Comparison of ENCODE assay signal across 21 mouse cellular contexts in the genomic region with DNA sequence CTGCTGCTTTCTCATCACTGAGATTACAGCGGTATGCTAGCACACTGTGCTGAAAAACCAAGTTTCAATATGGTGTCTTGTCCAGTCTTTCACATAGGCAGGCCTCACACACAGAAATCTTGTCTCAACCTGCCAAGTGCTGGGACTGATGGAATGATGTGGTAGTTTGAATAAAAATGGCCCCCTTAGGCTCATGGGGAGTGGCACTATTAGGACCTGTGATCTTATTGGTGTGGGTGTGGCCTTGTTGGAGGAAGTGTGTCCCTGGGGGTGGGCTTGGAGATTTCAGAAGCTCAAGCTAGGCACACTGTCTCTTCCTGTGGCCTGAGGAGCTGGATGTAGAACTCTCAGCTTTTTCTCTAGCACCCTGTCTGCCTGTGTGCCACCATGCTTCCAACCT. TPM values are rescaled to one million over a fixed set of nuclear protein-coding genes. Genes with fewer than 3 reads are reported as not detected.
"Had no signal": no experiment of that assay in that cellular context is flagged by ENCODE, and none has a peak within 500 bp of the region (broad histone marks: within the 10 kb centered on the region; RNA-seq: fewer than 3 reads in every experiment).

No protein-coding gene starts in this region.

- H3K4me2 ChIP-seq: lung, embryonic 14.5 days; midbrain, embryonic 11.5 days; midbrain, embryonic 13.5 days; midbrain, embryonic 15.5 days; neural tube, embryonic 13.5 days; neural tube, embryonic 15.5 days; stomach, embryonic 15.5 days had no signal

- H3K9me3 ChIP-seq: megakaryocyte, embryonic 14.5 days; midbrain, embryonic 13.5 days; midbrain, embryonic 15.5 days; neural tube, embryonic 13.5 days; neural tube, embryonic 15.5 days; stomach, embryonic 15.5 days had no signal

- H3K36me3 ChIP-seq: stomach, embryonic 15.5 days had no signal

- ATAC-seq: midbrain, embryonic 13.5 days; midbrain, embryonic 15.5 days had no signal

- H3K27ac ChIP-seq: macrophage; midbrain, embryonic 13.5 days; midbrain, embryonic 15.5 days; neural tube, embryonic 13.5 days; neural tube, embryonic 15.5 days; stomach, embryonic 15.5 days; stomach, postnatal 0 days had no signal

- DNase-seq: lung, adult 18-20 months; lung, embryonic 14.5 days; lung, postnatal 10 days; lung, postnatal 36 days; retina, postnatal 1 day; right cerebral cortex, adult 18-20 months; right cerebral cortex, postnatal 25 days; thymus, adult 2 months; thymus, postnatal 25 days; thymus, postnatal 4 days had no signal

- H3K4me1 ChIP-seq: megakaryocyte, embryonic 14.5 days; midbrain, embryonic 13.5 days; midbrain, embryonic 15.5 days; neural tube, embryonic 13.5 days; neural tube, embryonic 15.5 days; stomach, embryonic 15.5 days had no signal

- H3K9ac ChIP-seq: lung, embryonic 14.5 days; midbrain, embryonic 13.5 days; midbrain, embryonic 15.5 days; neural tube, embryonic 13.5 days; neural tube, embryonic 15.5 days; stomach, embryonic 15.5 days had no signal

- H3K27me3 ChIP-seq: midbrain, embryonic 13.5 days; midbrain, embryonic 15.5 days; neural tube, embryonic 13.5 days; neural tube, embryonic 15.5 days; stomach, embryonic 15.5 days had no signal

- H3K4me3 ChIP-seq: megakaryocyte, embryonic 14.5 days; midbrain, embryonic 13.5 days; midbrain, embryonic 15.5 days; neural tube, embryonic 13.5 days; neural tube, embryonic 15.5 days; stomach, embryonic 15.5 days had no signal

RNA-seq across cellular contexts. Expression of a gene that starts 11.0 kb away (rescaled TPM):
- total RNA-seq: megakaryocyte progenitor cell, adult 5-6 weeks; monocyte, adult 5-6 weeks had no signal
- polyA plus RNA-seq: macrophage had no signal
